Mouse (Mus musculus) lung, adult 18-20 months (tissue): Measurements from ENCODE around the gene Olfr1457.

ENCODE experiments used
- DNase-seq, 2 experiments: peaks; one replicate each; pipeline ENCODE4 v3.0.0; 2022; ENCODE audit warnings: mixed read lengths in 2 of 2

Gene Olfr1457

DNA sequence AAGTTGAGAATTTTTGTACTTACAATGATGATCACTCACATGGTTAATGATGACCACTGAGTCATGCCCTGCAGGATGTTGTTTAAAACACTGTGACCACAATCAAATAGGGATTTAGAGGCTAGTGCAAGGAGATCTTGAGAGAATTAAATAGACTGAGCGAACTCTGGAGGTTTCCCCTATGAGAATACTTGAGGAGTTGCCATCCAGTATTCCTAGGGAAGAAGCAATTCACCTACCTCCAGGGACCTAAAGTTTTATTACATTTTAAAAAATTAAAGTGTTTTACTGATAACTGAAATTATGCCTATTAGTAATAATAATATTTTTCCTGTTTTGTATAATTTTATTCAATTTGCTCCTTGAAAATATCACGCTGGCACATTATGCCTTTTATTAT, at the start of gene Olfr1457:
Gene Olfr1457, minus strand, starts transcription at position 101 of the 400 bp plus-strand sequence.
- no peak for DNase-seq

DNA sequence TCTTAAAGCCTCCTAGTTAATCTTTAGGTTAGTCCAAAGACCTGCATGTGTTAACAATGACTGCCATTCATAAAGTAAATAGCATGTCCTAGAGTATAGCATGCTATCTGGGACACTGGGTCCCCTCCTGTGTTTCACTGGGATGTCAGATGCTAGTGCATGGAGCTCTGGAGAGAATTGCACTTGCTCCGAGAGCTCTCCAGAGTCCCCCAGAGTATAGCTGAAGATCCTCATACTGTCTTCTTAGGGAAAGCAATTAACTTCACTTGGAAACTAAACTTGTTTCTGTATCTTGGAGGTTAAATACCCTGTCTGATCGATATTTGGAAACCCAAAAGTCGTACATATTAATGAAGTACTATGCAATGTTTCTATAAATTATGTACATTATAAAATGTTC, 9.0 kb upstream of the Olfr1457 start, which contains the start of gene Olfr1458:
Gene Olfr1458, minus strand, starts transcription at position 101 of the 400 bp plus-strand sequence.
- DNase-seq = no peak

DNA sequence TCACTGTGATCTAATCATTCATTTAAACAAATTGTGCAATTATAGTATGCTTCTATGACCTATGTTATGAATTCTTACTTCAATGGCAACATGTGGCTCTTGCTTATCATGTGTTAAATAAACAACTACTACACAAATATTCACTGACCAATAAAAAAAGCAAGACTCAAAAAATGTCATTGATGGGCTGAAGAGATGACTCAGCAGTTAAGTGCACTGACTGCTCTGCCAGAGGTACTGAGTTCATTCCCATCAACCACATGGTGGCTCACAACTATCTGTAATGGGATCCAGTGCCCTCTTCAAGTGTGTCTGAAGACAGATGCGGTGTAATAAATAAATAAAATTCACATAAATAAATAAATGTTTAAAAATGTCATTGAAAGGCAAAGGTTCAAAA, 3.8 kb downstream of the Olfr1457 start:
- no peak for DNase-seq

DNA sequence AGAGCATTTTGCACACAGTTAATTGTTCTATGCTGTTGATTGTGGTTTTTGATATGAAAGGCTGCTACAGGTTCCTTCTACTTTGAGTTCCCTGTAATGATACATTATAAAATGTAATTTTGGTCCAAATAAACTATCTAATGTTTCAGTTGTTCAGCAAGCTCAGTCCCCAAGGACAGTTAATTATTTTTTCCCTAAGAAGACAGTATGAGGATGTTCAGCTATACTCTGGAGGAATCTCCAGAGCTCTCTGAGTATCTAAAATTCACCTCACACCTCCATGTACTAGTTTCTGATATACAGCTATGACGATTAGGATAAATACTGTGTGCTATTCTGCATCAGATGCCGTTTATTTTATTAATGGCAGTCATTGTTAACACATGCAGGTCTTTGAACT, 37.4 kb downstream of the Olfr1457 start, which contains the start of gene Olfr1454:
Gene Olfr1454, plus strand, starts transcription at position 301 of the 400 bp plus-strand sequence.
- no peak for DNase-seq
